Mouse (Mus musculus) brown adipose tissue, adult 24 weeks (tissue): ENCODE data around the gene Fam227a. TPM values are rescaled to one million over a fixed set of nuclear protein-coding genes. Genes with fewer than 3 reads are reported as not detected.

ENCODE experiments used
- polyA plus RNA-seq: library from polyadenylated mRNA; stranded (reverse); fragments of >200 nt; gene quantifications from 2 replicates; pipeline ENCODE4 v1.2.4, GENCODE M21; 2012; ENCODE audit not compliant: missing spikeins, insufficient read depth, insufficient read length

Fam227a gene
- polyA plus RNA-seq, 1 experiment: 0.32 TPM

Other genes starting within 250 kb of the Fam227a start
- gene Csnk1e, start 203.4 kb downstream of the Fam227a start, polyA plus RNA-seq: 17.4 and 24.8 TPM in 2 replicates
- gene Kcnj4, start 153.7 kb downstream of the Fam227a start, polyA plus RNA-seq: not detected in 2 replicates
- gene Kdelr3, start 142.5 kb downstream of the Fam227a start, polyA plus RNA-seq: 2.2 and 3.0 TPM in 2 replicates
- 49.6 and 73.8 TPM in 2 replicates for gene Ddx17, start 112.2 kb downstream of the Fam227a start, polyA plus RNA-seq
- not detected in 2 replicates for gene Dmc1, start 53.8 kb downstream of the Fam227a start, polyA plus RNA-seq
- gene Cby1, start 243 bp upstream of the Fam227a start, polyA plus RNA-seq: 13.9 and 16.3 TPM in 2 replicates
- gene Tomm22, start 11.9 kb upstream of the Fam227a start, polyA plus RNA-seq: 185 and 193 TPM in 2 replicates
- 25.5 and 29.5 TPM in 2 replicates for gene Josd1, start 29.0 kb upstream of the Fam227a start, polyA plus RNA-seq
- 15.3 and 15.4 TPM in 2 replicates for gene Gtpbp1, start 31.9 kb upstream of the Fam227a start, polyA plus RNA-seq
- gene Sun2, start 83.6 kb upstream of the Fam227a start, polyA plus RNA-seq: 49.2 and 105 TPM in 2 replicates
- 10.6 and 13.5 TPM in 2 replicates for gene Dnal4, start 118.9 kb upstream of the Fam227a start, polyA plus RNA-seq
- gene Nptxr, start 145.8 kb upstream of the Fam227a start, polyA plus RNA-seq: 0.71 and 0.83 TPM in 2 replicates
- gene Npcd, start 175.3 kb upstream of the Fam227a start, polyA plus RNA-seq: not detected in 2 replicates
- gene Cbx6, start 175.7 kb upstream of the Fam227a start, polyA plus RNA-seq: 3.9 and 7.3 TPM in 2 replicates
- gene Apobec3, start 232.7 kb upstream of the Fam227a start, polyA plus RNA-seq: 5.3 and 7.4 TPM in 2 replicates